Mouse (Mus musculus) neural tube, embryonic 13.5 days (tissue): Measurements from ENCODE around the gene Dmd. TPM values are rescaled to one million over a fixed set of nuclear protein-coding genes. Genes with fewer than 3 reads are reported as not detected.

Source experiments
- ATAC-seq: fragments of 200-750 bp; cut with Nextera tagmentation; 2 replicates; pipeline ENCODE4 v1.8.0; 2017; ENCODE audit warnings: low read depth, mild to moderate bottlenecking, moderate TSS enrichment, moderate library complexity
- H3K27ac ChIP-seq: fragments of 300-500 bp; sonication (generic); replicated peaks from 2 replicates; pipeline ENCODE4 v1.5.1; 2015; ENCODE audit warnings: moderate library complexity, mild to moderate bottlenecking, inconsistent platforms
- H3K27me3 ChIP-seq: fragments of 300-500 bp; sonication (generic); 2 replicates; pipeline ENCODE4 v1.6.1; 2015; ENCODE audit warnings: mild to moderate bottlenecking, inconsistent platforms
- H3K36me3 ChIP-seq: fragments of 300-500 bp; sonication (generic); 2 replicates; pipeline ENCODE4 v1.6.1; 2015; ENCODE audit warnings: mild to moderate bottlenecking, inconsistent platforms
- H3K4me1 ChIP-seq: fragments of 300-500 bp; sonication (generic); replicated peaks from 2 replicates; pipeline ENCODE4 v1.6.1; 2015; ENCODE audit warnings: inconsistent platforms
- H3K4me2 ChIP-seq: fragments of 300-500 bp; sonication (generic); 2 replicates; pipeline ENCODE4 v1.6.1; 2015; ENCODE audit warnings: inconsistent platforms, mild to moderate bottlenecking, moderate library complexity
- H3K4me3 ChIP-seq: fragments of 300-500 bp; sonication (generic); 2 replicates; pipeline ENCODE4 v1.5.1; 2015; ENCODE audit warnings: mild to moderate bottlenecking, inconsistent platforms
- H3K9ac ChIP-seq: fragments of 300-500 bp; sonication (generic); 2 replicates; pipeline ENCODE4 v1.6.1; 2015; ENCODE audit warnings: moderate library complexity, mild to moderate bottlenecking, inconsistent platforms
- H3K9me3 ChIP-seq: fragments of 300-500 bp; sonication (generic); 2 replicates; pipeline ENCODE4 v1.6.1; 2016; ENCODE audit warnings: inconsistent platforms
- WGBS: fragments of 180-500 bp; shearing (Covaris S2); methylation state at CpG from one replicate; pipeline ENCODE4 v1.1.7; 2015; 5-methylcytosine and 5-hydroxymethylcytosine counted together
- polyA plus RNA-seq: library from polyadenylated mRNA; unstranded; fragments of >200 nt; fragmentation: Nextera tagmentation; extraction: Ambion mirVana; gene quantifications from 2 replicates; pipeline ENCODE4 v1.2.1, GENCODE M21; 2015

Dmd gene
- polyA plus RNA-seq, 1 experiment from 2014 or later: 25.7 TPM

- Histone ChIP-seq H3K9ac (no peak overlapping the region), H3K36me3 (no peaks in the 10 kb centered on the region), H3K9me3 (no peaks in the 10 kb centered on the region), H3K27me3 (0 out of 2 replicates have a peak, but pooled peaks cover 3% of the 10 kb centered on the region), H3K4me1 (no peaks in the 10 kb centered on the region), H3K4me3 (no peak overlapping the region), H3K27ac (no peak overlapping the region), H3K4me2 (no peak overlapping the region)
- ATAC-seq: no peak
- WGBS: 55% methylated on average over 2 of the region's 2 CpGs
These were observed 2130.5 kb downstream of the Dmd start for GRCm38 (mm10) chrX:85079174-85079573.

GRCm38 (mm10) chrX:85084237-85085153, 2135.8 kb downstream of the Dmd start:
- no peak for ATAC-seq
- H3K4me2 ChIP-seq: no peak overlapping the region
- H3K9ac ChIP-seq: no peak overlapping the region
- no peaks in the 10 kb centered on the region for H3K9me3 ChIP-seq
- H3K4me3 ChIP-seq: no peak overlapping the region
- no peak overlapping the region for H3K27ac ChIP-seq
- 64% methylated on average over 8 of the region's 8 CpGs for WGBS
- H3K4me1 ChIP-seq: no peaks in the 10 kb centered on the region
- 0 out of 2 replicates have a peak, but pooled peaks cover 3% of the 10 kb centered on the region for H3K27me3 ChIP-seq
- H3K36me3 ChIP-seq: no peaks in the 10 kb centered on the region

DNA sequence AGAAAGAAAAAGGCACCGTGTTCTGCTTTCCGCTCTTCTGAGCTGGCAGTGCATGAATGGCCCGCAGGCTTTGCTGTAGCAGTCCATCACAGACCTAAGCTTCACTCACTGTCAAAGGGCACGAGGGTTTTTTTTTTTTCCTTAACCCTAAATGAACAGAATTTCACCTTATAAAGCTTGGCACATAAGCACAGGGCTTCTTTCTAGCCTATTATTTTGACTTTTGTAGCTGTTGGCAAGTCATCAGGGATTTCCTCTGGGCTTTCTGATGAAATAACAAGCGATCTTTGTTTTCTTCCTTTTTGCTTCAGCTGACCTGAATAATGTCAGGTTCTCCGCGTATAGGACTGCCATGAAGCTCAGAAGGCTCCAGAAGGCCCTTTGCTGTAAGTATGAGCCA, 2140.8 kb downstream of the Dmd start:
- no peak overlapping the region for H3K9ac ChIP-seq
- WGBS: 63% methylated on average over 7 of the region's 7 CpGs
- ATAC-seq: no peak

GRCm38 (mm10) chrX:85093354-85093753, 2144.7 kb downstream of the Dmd start:
- Histone ChIP-seq H3K27ac (no peak overlapping the region), H3K4me1 (no peaks in the 10 kb centered on the region), H3K9me3 (no peaks in the 10 kb centered on the region), H3K4me2 (no peak overlapping the region), H3K9ac (no peak overlapping the region), H3K36me3 (no peaks in the 10 kb centered on the region), H3K27me3 (no peaks in the 10 kb centered on the region), H3K4me3 (no peak overlapping the region)
- no peak for ATAC-seq

More for the DNA sequence above, 2140.8 kb downstream of the Dmd start:
- H3K4me3 ChIP-seq: no peak overlapping the region
- H3K4me1 ChIP-seq: no peaks in the 10 kb centered on the region
- no peak overlapping the region for H3K4me2 ChIP-seq
- H3K9me3 ChIP-seq: no peaks in the 10 kb centered on the region
- no peak overlapping the region for H3K27ac ChIP-seq
- H3K36me3 ChIP-seq: no peaks in the 10 kb centered on the region
- no peaks in the 10 kb centered on the region for H3K27me3 ChIP-seq

DNA sequence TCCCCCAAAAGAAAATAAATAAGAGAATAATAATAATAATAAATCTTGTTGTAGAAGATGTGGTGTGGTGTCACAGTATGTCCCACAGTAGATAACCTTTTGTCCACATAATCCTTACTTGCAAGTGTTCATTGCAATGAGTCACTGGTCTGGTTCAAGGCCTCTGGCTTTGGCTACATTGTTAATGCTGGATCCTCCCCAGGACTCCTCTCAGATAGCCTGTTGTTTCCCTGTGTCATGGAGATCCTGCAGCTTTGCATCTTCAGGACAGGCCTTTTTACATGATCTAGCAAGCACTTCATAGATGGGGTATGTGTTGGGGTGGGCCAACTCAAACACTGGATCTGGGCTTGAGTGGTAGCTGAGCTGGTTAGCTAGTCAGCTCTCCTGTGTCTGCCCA, 2150.0 kb downstream of the Dmd start:
- no peak overlapping the region for H3K27ac ChIP-seq
- no peak overlapping the region for H3K4me3 ChIP-seq
- no peaks in the 10 kb centered on the region for H3K27me3 ChIP-seq
- ATAC-seq: no peak
- H3K9ac ChIP-seq: no peak overlapping the region
- no peak overlapping the region for H3K4me2 ChIP-seq
- no peaks in the 10 kb centered on the region for H3K36me3 ChIP-seq
- no peaks in the 10 kb centered on the region for H3K9me3 ChIP-seq
- no peaks in the 10 kb centered on the region for H3K4me1 ChIP-seq

GRCm38 (mm10) chrX:85112418-85112817, 2163.7 kb downstream of the Dmd start:
- Histone ChIP-seq H3K27me3 (no peaks in the 10 kb centered on the region), H3K36me3 (no peaks in the 10 kb centered on the region), H3K4me2 (no peak overlapping the region), H3K9ac (no peak overlapping the region), H3K4me1 (no peaks in the 10 kb centered on the region), H3K9me3 (no peaks in the 10 kb centered on the region), H3K27ac (no peak overlapping the region), H3K4me3 (no peak overlapping the region)
- no peak for ATAC-seq

DNA sequence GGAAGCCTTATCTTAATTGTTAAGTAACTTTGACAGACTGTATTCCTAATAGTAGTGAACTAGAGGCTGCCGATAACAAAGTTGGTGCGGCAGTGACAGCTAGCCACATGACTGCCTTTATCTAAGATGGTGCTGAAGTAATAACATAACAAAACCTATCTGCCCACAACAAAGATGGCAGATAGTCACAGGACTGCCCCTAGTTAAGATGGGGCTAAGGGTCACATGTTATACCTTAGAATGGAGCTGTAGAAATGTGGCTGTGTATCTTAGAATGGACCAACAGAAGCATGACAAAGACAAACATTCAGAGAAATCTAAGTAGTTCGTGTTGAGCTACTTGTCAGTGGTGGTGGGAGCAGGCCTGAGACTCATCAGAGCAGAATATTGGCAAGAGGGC, 2184.0 kb downstream of the Dmd start:
- no peak for ATAC-seq
- Histone ChIP-seq H3K9me3 (no peaks in the 10 kb centered on the region), H3K4me3 (no peak overlapping the region), H3K4me1 (no peaks in the 10 kb centered on the region), H3K27me3 (no peaks in the 10 kb centered on the region), H3K4me2 (no peak overlapping the region), H3K36me3 (no peaks in the 10 kb centered on the region), H3K27ac (no peak overlapping the region), H3K9ac (no peak overlapping the region)
- WGBS: 91% methylated on average over 3 of the region's 3 CpGs

- Histone ChIP-seq H3K27ac (no peak overlapping the region), H3K9me3 (no peaks in the 10 kb centered on the region), H3K4me2 (no peak overlapping the region), H3K36me3 (no peaks in the 10 kb centered on the region), H3K4me3 (no peak overlapping the region), H3K9ac (no peak overlapping the region), H3K4me1 (no peaks in the 10 kb centered on the region), H3K27me3 (no peaks in the 10 kb centered on the region)
- 84% methylated on average over 5 of the region's 5 CpGs for WGBS
- no peak for ATAC-seq
These were observed 2188.6 kb downstream of the Dmd start for GRCm38 (mm10) chrX:85137293-85137692.

DNA sequence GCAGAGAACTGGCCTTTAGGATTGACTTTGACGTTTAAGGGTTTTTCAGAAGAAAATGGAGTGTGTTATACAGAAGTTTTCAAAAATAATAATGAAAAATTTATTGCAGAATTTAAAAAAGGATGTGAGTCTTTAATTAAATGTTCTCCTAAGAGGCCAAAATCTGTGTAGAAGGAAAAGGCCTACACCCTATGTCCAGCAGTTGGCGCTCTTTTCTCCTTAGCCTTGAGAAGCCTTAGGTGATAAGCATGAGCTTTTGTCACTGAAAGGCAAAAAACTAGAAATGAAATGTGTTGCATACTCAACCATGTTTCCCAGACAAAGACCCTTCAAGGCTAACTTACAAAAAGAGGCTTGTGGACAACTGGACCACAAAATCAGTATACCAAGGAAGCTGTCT, 2222.6 kb downstream of the Dmd start:
- ATAC-seq: no peak
- no peaks in the 10 kb centered on the region for H3K4me1 ChIP-seq
- no peak overlapping the region for H3K27ac ChIP-seq
- WGBS: 56% methylated on average over 2 of the region's 2 CpGs
- no peaks in the 10 kb centered on the region for H3K27me3 ChIP-seq
- no peaks in the 10 kb centered on the region for H3K36me3 ChIP-seq
- no peak overlapping the region for H3K4me3 ChIP-seq
- no peak overlapping the region for H3K4me2 ChIP-seq
- no peak overlapping the region for H3K9ac ChIP-seq
- no peaks in the 10 kb centered on the region for H3K9me3 ChIP-seq

DNA sequence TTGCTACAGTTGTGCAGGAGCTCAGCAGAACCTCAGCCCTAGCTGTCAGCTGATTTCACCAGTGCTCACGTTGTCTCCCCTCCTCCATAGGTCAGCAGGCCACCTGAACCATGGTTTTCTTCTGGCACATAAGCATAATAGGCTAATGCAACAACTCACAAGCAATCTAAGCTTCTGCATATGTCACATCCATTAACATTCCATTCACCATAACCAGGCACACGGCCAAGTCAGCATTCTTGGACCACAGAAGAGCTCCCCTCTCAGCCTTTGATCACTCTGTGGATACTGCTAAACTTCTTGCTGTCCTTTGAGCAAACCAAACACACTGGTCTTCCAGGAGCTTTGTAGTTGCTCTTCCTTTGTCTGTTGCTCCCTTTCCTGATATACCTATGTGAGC, 2238.9 kb downstream of the Dmd start:
- no peak for ATAC-seq
- no peaks in the 10 kb centered on the region for H3K9me3 ChIP-seq
- no peak overlapping the region for H3K4me3 ChIP-seq
- no peak overlapping the region for H3K4me2 ChIP-seq
- H3K27me3 ChIP-seq: no peaks in the 10 kb centered on the region
- no peak overlapping the region for H3K9ac ChIP-seq
- no peak overlapping the region for H3K27ac ChIP-seq
- 58% methylated on average over 2 of the region's 2 CpGs for WGBS
- no peaks in the 10 kb centered on the region for H3K36me3 ChIP-seq
- H3K4me1 ChIP-seq: no peaks in the 10 kb centered on the region

- no peaks in the 10 kb centered on the region for H3K36me3 ChIP-seq
- H3K4me1 ChIP-seq: no peaks in the 10 kb centered on the region
- no peaks in the 10 kb centered on the region for H3K27me3 ChIP-seq
- no peak for ATAC-seq
- no peak overlapping the region for H3K4me2 ChIP-seq
- no peak overlapping the region for H3K27ac ChIP-seq
- H3K4me3 ChIP-seq: no peak overlapping the region
- no peaks in the 10 kb centered on the region for H3K9me3 ChIP-seq
- H3K9ac ChIP-seq: no peak overlapping the region
These were observed 2245.2 kb downstream of the Dmd start for GRCm38 (mm10) chrX:85193856-85194255.

DNA sequence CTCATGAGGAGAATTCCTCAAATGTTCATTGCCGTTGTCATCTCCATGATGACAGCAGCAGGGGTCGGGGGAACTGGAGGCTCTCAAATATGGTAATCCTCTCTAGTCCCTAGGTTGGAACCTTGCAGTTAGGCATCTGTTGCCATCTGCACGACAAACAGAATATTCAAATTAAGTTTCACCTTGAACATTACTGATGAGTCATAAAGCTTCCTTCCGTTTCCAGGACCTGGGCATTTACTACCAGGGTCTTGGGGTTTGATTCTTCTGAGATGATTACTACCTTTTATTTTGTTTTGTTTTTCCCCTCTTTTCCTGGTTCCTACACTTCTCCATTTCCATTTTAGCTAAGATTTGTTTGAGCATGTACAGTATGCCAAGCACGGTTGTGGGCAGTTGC, 2249.0 kb downstream of the Dmd start:
- Histone ChIP-seq H3K36me3 (no peaks in the 10 kb centered on the region), H3K4me1 (no peaks in the 10 kb centered on the region), H3K9ac (no peak overlapping the region), H3K4me3 (no peak overlapping the region), H3K27ac (no peak overlapping the region), H3K27me3 (no peaks in the 10 kb centered on the region), H3K4me2 (no peak overlapping the region), H3K9me3 (no peaks in the 10 kb centered on the region)
- WGBS: 82% methylated on average over 5 of the region's 5 CpGs
- no peak for ATAC-seq

DNA sequence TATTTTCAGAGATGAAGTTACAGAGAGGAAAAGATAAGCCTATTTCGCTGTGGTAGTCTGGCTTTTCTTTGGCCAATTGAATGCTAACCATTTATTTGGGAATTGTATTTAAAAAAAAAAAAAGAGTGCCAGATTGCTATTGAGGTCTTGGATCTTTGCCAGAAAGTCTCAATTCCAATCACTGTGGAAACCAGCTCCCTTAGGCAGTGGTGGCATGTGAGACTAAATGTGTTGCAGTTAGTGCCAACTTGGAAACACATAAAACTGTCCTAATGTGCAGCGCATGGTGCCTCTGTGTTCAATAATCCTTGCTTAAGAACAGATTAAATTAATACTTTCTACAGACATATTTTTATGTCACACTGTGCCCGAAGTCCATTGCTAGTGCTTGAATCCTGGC, 2250.7 kb downstream of the Dmd start:
- Histone ChIP-seq H3K9ac (no peak overlapping the region), H3K9me3 (no peaks in the 10 kb centered on the region), H3K4me1 (no peaks in the 10 kb centered on the region), H3K27ac (no peak overlapping the region), H3K27me3 (no peaks in the 10 kb centered on the region), H3K36me3 (no peaks in the 10 kb centered on the region), H3K4me2 (no peak overlapping the region), H3K4me3 (no peak overlapping the region)
- peak; percentile 79; the same call in 1 of the 2 replicates for ATAC-seq
- WGBS: 68% methylated on average over 3 of the region's 3 CpGs
